Mouse (Mus musculus): Measurements from ENCODE around the gene Zfp74.

GRCm38 (mm10) chr7:29942740-29943139 is 11.1 kb downstream of the Zfp74 start:
- TF ChIP-seq CTCF (IDR thresholded peaks at IDR 0.05; ENCODE audit: insufficient read depth, low read depth, low read length) (no peak), POLR2A (IDR thresholded peaks at IDR 0.05; ENCODE audit: insufficient read depth, low read depth, low read length) (no peak)
